8 mouse cellular contexts compared by ENCODE assay signal in genomic region chr3:108536517-108537260, GRCm38 (mm10). TPM values are rescaled to one million over a fixed set of nuclear protein-coding genes. Genes with fewer than 3 reads are reported as not detected.
DNase-seq lines count a peak whose midpoint lies in the region; ATAC-seq and TF ChIP-seq lines count a peak whose summit lies in the region.

Gene 5330417C22Rik, minus strand, starts transcription at chr3:108536536.

- WGBS in heart, adult 2 months = 3% methylated on average over 35 of the region's 35 CpGs
- 2% methylated on average over 35 of the region's 35 CpGs for WGBS in kidney, embryonic 14.5 days
- WGBS in limb, embryonic 14.5 days = 3% methylated on average over 28 of the region's 35 CpGs
- 1% methylated on average over 35 of the region's 35 CpGs for WGBS in midbrain, embryonic 15.5 days
- 1% methylated on average over 35 of the region's 35 CpGs for WGBS in stomach, embryonic 16.5 days

- H3K79me2 ChIP-seq in heart, adult 2 months (replicated peaks; ENCODE audit: control insufficient read depth, insufficient read depth, low read length) = no peaks in the 10 kb centered on the region

- peak within 1 kb of the TSS; percentile 55; the same call in 1 of the 2 replicates for H3K9ac ChIP-seq in heart, adult 2 months (ENCODE audit: low read depth, low read length)
- no peak within 1 kb of the TSS for H3K9ac ChIP-seq in kidney, embryonic 14.5 days (ENCODE audit: low read depth, low read length)
- peak within 1 kb of the TSS; percentile 40; the same call in 1 of the 2 replicates for H3K9ac ChIP-seq in limb, embryonic 14.5 days (ENCODE audit: low read depth, low read length, severe bottlenecking)
- peak within 1 kb of the TSS; percentile 54 for H3K9ac ChIP-seq in midbrain, embryonic 15.5 days
- peak within 1 kb of the TSS; percentile 26; the same call in 1 of the 2 replicates for H3K9ac ChIP-seq in stomach, embryonic 16.5 days (ENCODE audit: low read length)

- H3K36me3 ChIP-seq in heart, adult 2 months (ENCODE audit: control insufficient read depth, insufficient read depth, low read length) = no peaks in the 10 kb centered on the region
- no peaks in the 10 kb centered on the region for H3K36me3 ChIP-seq in kidney, embryonic 14.5 days (ENCODE audit: control insufficient read depth, insufficient read depth, low read length)
- no peaks in the 10 kb centered on the region for H3K36me3 ChIP-seq in limb, embryonic 14.5 days (ENCODE audit: control insufficient read depth, insufficient read depth, low read length)
- no peaks in the 10 kb centered on the region for H3K36me3 ChIP-seq in midbrain, embryonic 15.5 days (replicated peaks)
- H3K36me3 ChIP-seq in stomach, embryonic 16.5 days (ENCODE audit: control insufficient read depth, insufficient read depth, low read length) = no peaks in the 10 kb centered on the region

- H3K9me3 ChIP-seq in kidney, embryonic 14.5 days (ENCODE audit: control insufficient read depth, low read length) = no peaks in the 10 kb centered on the region
- H3K9me3 ChIP-seq in limb, embryonic 14.5 days (ENCODE audit: control insufficient read depth, low read length) = no peaks in the 10 kb centered on the region
- no peaks in the 10 kb centered on the region for H3K9me3 ChIP-seq in midbrain, embryonic 15.5 days
- H3K9me3 ChIP-seq in stomach, embryonic 16.5 days (replicated peaks; ENCODE audit: control insufficient read depth, low read length) = no peaks in the 10 kb centered on the region

- H3K27ac ChIP-seq in heart, adult 2 months = no peak within 1 kb of the TSS
- no peak within 1 kb of the TSS for H3K27ac ChIP-seq in kidney, embryonic 14.5 days (ENCODE audit: low read depth, low read length)
- no peak within 1 kb of the TSS for H3K27ac ChIP-seq in limb, embryonic 14.5 days (replicated peaks; ENCODE audit: low read depth, low read length)
- peak within 1 kb of the TSS; percentile 81 for H3K27ac ChIP-seq in midbrain, embryonic 15.5 days
- H3K27ac ChIP-seq in stomach, embryonic 16.5 days (ENCODE audit: low read length) = no peak within 1 kb of the TSS

- no peak for TF ChIP-seq POLR2A in heart, adult 2 months (IDR thresholded peaks at IDR 0.05; ENCODE audit: insufficient read depth, low read depth, low read length)
- no peak for TF ChIP-seq POLR2A in limb, embryonic 14.5 days (IDR thresholded peaks at IDR 0.05; ENCODE audit: borderline replicate concordance, extremely low read depth, insufficient read depth, insufficient read length)

- TF ChIP-seq CTCF in heart, adult 2 months (IDR thresholded peaks at IDR 0.05) = no peak

- H3K4me1 ChIP-seq in heart, adult 2 months (ENCODE audit: control insufficient read depth, insufficient read depth, low read length) = peaks cover 5% of the 10 kb centered on the region
- no peaks in the 10 kb centered on the region for H3K4me1 ChIP-seq in kidney, embryonic 14.5 days (ENCODE audit: control insufficient read depth, insufficient read depth, low read length)
- peaks cover 8% of the 10 kb centered on the region; the same call in 1 of the 2 replicates for H3K4me1 ChIP-seq in limb, embryonic 14.5 days (ENCODE audit: control insufficient read depth, insufficient read depth, low read length)
- H3K4me1 ChIP-seq in midbrain, embryonic 15.5 days = peaks cover 12% of the 10 kb centered on the region
- peaks cover 8% of the 10 kb centered on the region; the same call in 1 of the 2 replicates for H3K4me1 ChIP-seq in stomach, embryonic 16.5 days (ENCODE audit: control insufficient read depth, insufficient read depth, low read length)

- peak; percentile 27 for DNase-seq in kidney, adult 11 months
- no peak for DNase-seq in kidney, adult 9 months
- peak; percentile 58 to 67 for DNase-seq in cerebellum, postnatal 25 days
- peak; percentile 31 to 35 for DNase-seq in heart, adult 2 months
- peak; percentile 20 for DNase-seq in limb, embryonic 14.5 days (ENCODE audit: low spot score)

- TF ChIP-seq EP300 in heart, adult 2 months (IDR thresholded peaks at IDR 0.05; ENCODE audit: insufficient read depth, low read depth, low read length) = no peak

- ATAC-seq in kidney, embryonic 14.5 days (ENCODE audit: low FRiP score, low TSS enrichment) = peak; percentile 82
- ATAC-seq in limb, embryonic 14.5 days (ENCODE audit: low FRiP score, low read depth) = peak; percentile 64
- peak; percentile 98 for ATAC-seq in midbrain, embryonic 15.5 days (replicated peaks)
- ATAC-seq in stomach, embryonic 16.5 days (ENCODE audit: insufficient read depth, low FRiP score) = peak; percentile 65; the same call in 1 of the 2 replicates

- intact Hi-C loops in heart, adult 2 months (cut with DNase I) = no loop called here

- peak within 1 kb of the TSS; percentile 59 for H3K4me2 ChIP-seq in kidney, embryonic 14.5 days (replicated peaks; ENCODE audit: low read depth, low read length)
- H3K4me2 ChIP-seq in limb, embryonic 14.5 days (replicated peaks; ENCODE audit: low read depth, low read length, severe bottlenecking) = peak within 1 kb of the TSS; percentile 74
- peak within 1 kb of the TSS; percentile 64 for H3K4me2 ChIP-seq in midbrain, embryonic 15.5 days
- peak within 1 kb of the TSS; percentile 73 for H3K4me2 ChIP-seq in stomach, embryonic 16.5 days (ENCODE audit: low read depth, low read length)

- H3K4me3 ChIP-seq in heart, adult 2 months = peak within 1 kb of the TSS; percentile 18
- peak within 1 kb of the TSS; percentile 39 for H3K4me3 ChIP-seq in kidney, embryonic 14.5 days (ENCODE audit: low read length)
- H3K4me3 ChIP-seq in limb, embryonic 14.5 days (replicated peaks; ENCODE audit: low read length) = peak within 1 kb of the TSS; percentile 44
- H3K4me3 ChIP-seq in midbrain, embryonic 15.5 days = peak within 1 kb of the TSS; percentile 45
- peak within 1 kb of the TSS; percentile 42 for H3K4me3 ChIP-seq in stomach, embryonic 16.5 days (replicated peaks; ENCODE audit: low read length)

- peaks cover 2% of the 10 kb centered on the region for H3K27me3 ChIP-seq in heart, adult 2 months (ENCODE audit: control insufficient read depth, insufficient read depth, low read length)
- H3K27me3 ChIP-seq in kidney, embryonic 14.5 days (ENCODE audit: control insufficient read depth, insufficient read depth, low read length) = peaks cover 21% of the 10 kb centered on the region
- peaks cover 22% of the 10 kb centered on the region for H3K27me3 ChIP-seq in limb, embryonic 14.5 days (ENCODE audit: control insufficient read depth, insufficient read depth, low read length)
- no peaks in the 10 kb centered on the region for H3K27me3 ChIP-seq in midbrain, embryonic 15.5 days (replicated peaks)
- H3K27me3 ChIP-seq in stomach, embryonic 16.5 days (ENCODE audit: control insufficient read depth, insufficient read depth, low read length) = peaks cover 11% of the 10 kb centered on the region

RNA-seq across cellular contexts. Expression of gene 5330417C22Rik, which starts in this region (rescaled TPM):
- under 1 TPM in 1 of 2 experiments, not detected in 1; 0.07 TPM for total RNA-seq in heart, adult 2 months (2021)
- 0.59 and 1.8 TPM in 2 replicates for polyA plus RNA-seq in heart, adult 2 months (2012; rRNA removed)
- polyA plus RNA-seq in kidney, embryonic 14.5 days (2014; fragmentation: Nextera tagmentation; extraction: Ambion mirVana) = 0.59 and 2.0 TPM in 2 replicates
- polyA plus RNA-seq in limb, embryonic 14.5 days (2012; rRNA removed) = 0.39 and 0.42 TPM in 2 replicates
- polyA plus RNA-seq in limb, embryonic 14.5 days (2014; fragmentation: Nextera tagmentation; extraction: Ambion mirVana) = 0.82 and 0.83 TPM in 2 replicates
- polyA plus RNA-seq in midbrain, embryonic 15.5 days (2015; fragmentation: Nextera tagmentation; extraction: Ambion mirVana) = 18.9 and 19.4 TPM in 2 replicates
- 35.4 and 36.3 TPM in 2 replicates for polyA plus RNA-seq in stomach, embryonic 16.5 days (2015; fragmentation: Nextera tagmentation; extraction: Ambion mirVana)

Comparison
In these comparisons a context has a peak if more than half of its experiments do, and no peak if none do; other contexts are left out.
1. Peak in DNase-seq, ATAC-seq, H3K4me3 ChIP-seq, H3K9ac ChIP-seq and H3K4me2 ChIP-seq in limb, embryonic 14.5 days; RNA of the gene not detected or under 1 TPM.